Mouse (Mus musculus) olfactory bulb, adult 2 months (tissue): ENCODE data around the gene Zc3h10.

ENCODE experiments used
- CTCF ChIP-seq: fragments of 200-500 bp; IDR thresholded peaks from 2 replicates; pipeline ENCODE4 v1.5.1; 2012; ENCODE audit warnings: low read depth, mild to moderate bottlenecking, low read length, moderate library complexity; ENCODE audit not compliant: insufficient read depth
- POLR2A ChIP-seq: fragments of 200-500 bp; IDR thresholded peaks from 2 replicates; pipeline ENCODE4 v1.6.1; 2012; ENCODE audit warnings: mild to moderate bottlenecking, low read depth, low read length, moderate library complexity; ENCODE audit not compliant: insufficient read depth

- TF ChIP-seq CTCF (no peak), POLR2A (no peak)
These were observed 27.0 kb downstream of the Zc3h10 start for GRCm38 (mm10) chr10:128520591-128520990.
